Mouse (Mus musculus) liver, embryonic 15.5 days (tissue): ENCODE measurements around the gene 1700109H08Rik. TPM values are rescaled to one million over a fixed set of nuclear protein-coding genes. Genes with fewer than 3 reads are reported as not detected.

ENCODE experiments used
- polyA plus RNA-seq: library from polyadenylated mRNA; unstranded; fragments of >200 nt; fragmentation: Nextera tagmentation; extraction: Ambion mirVana; gene quantifications from 2 replicates; pipeline ENCODE4 v1.2.1, GENCODE M21; 2015

Gene 1700109H08Rik
- polyA plus RNA-seq, 1 experiment from 2014 or later = 1.4 TPM

Other genes starting within 250 kb of the 1700109H08Rik start
- gene Cdk6, start 230.1 kb upstream of the 1700109H08Rik start, polyA plus RNA-seq = 19.2 and 19.3 TPM in 2 replicates
- 8.6 and 9.2 TPM in 2 replicates for gene Fam133b, start 27.7 kb upstream of the 1700109H08Rik start, polyA plus RNA-seq
- gene Pex1, start 24.5 kb downstream of the 1700109H08Rik start, polyA plus RNA-seq = 4.8 and 5.4 TPM in 2 replicates
- gene Rbm48, start 25.0 kb downstream of the 1700109H08Rik start, polyA plus RNA-seq = 4.9 and 5.6 TPM in 2 replicates
- gene Tmbim7, start 79.6 kb downstream of the 1700109H08Rik start, polyA plus RNA-seq = not detected in 2 replicates
- gene Gatad1, start 85.6 kb downstream of the 1700109H08Rik start, polyA plus RNA-seq = 19.8 and 22.6 TPM in 2 replicates
- 3.4 and 3.5 TPM in 2 replicates for gene Ankib1, start 231.4 kb downstream of the 1700109H08Rik start, polyA plus RNA-seq
- gene Krit1, start 231.6 kb downstream of the 1700109H08Rik start, polyA plus RNA-seq = 17.8 and 18.1 TPM in 2 replicates